Mouse (Mus musculus): ENCODE data around the gene Kif2c.

Kif2c gene

GRCm38 (mm10) chr4:117138295-117139216 is 43.9 kb downstream of the Kif2c start:
- DNase-seq (ENCODE audit: extremely low read depth, low read depth) = no peak

GRCm38 (mm10) chr4:117136034-117136433 is 46.4 kb downstream of the Kif2c start:
- DNase-seq (ENCODE audit: extremely low read depth, low read depth) = no peak

GRCm38 (mm10) chr4:117134601-117134995 is 47.8 kb downstream of the Kif2c start:
- no peak for DNase-seq (ENCODE audit: extremely low read depth, low read depth)

- peak; percentile 88 for DNase-seq (ENCODE audit: extremely low read depth, low read depth)
Observed at GRCm38 (mm10) chr4:117133817-117134600, 48.4 kb downstream of the Kif2c start, which contains the start of gene Plk3. Gene Plk3, minus strand, starts transcription at chr4:117133963.

GRCm38 (mm10) chr4:117133366-117133796 is 49.1 kb downstream of the Kif2c start:
- DNase-seq (ENCODE audit: extremely low read depth, low read depth) = no peak

GRCm38 (mm10) chr4:117132794-117133143 is 49.7 kb downstream of the Kif2c start:
- no peak for DNase-seq (ENCODE audit: extremely low read depth, low read depth)

- DNase-seq (ENCODE audit: extremely low read depth, low read depth) = no peak
Observed at GRCm38 (mm10) chr4:117131890-117132793, 50.3 kb downstream of the Kif2c start.

GRCm38 (mm10) chr4:117131198-117131597 is 51.2 kb downstream of the Kif2c start:
- DNase-seq (ENCODE audit: extremely low read depth, low read depth) = no peak

GRCm38 (mm10) chr4:117130790-117131189 is 51.6 kb downstream of the Kif2c start:
- no peak for DNase-seq (ENCODE audit: extremely low read depth, low read depth)

- no peak for DNase-seq (ENCODE audit: extremely low read depth, low read depth)
Observed at GRCm38 (mm10) chr4:117127991-117128686, 54.3 kb downstream of the Kif2c start.

- no peak for DNase-seq (ENCODE audit: extremely low read depth, low read depth)
Observed at GRCm38 (mm10) chr4:117126675-117127290, 55.7 kb downstream of the Kif2c start, which contains the start of gene Tctex1d4. Gene Tctex1d4, plus strand, starts transcription at chr4:117126794.

- DNase-seq (ENCODE audit: extremely low read depth, low read depth) = peak; percentile 77
Observed at GRCm38 (mm10) chr4:117125910-117126674, 56.3 kb downstream of the Kif2c start.

- DNase-seq (ENCODE audit: extremely low read depth, low read depth) = no peak
Observed at GRCm38 (mm10) chr4:117125348-117125909, 57.0 kb downstream of the Kif2c start, which contains the start of gene Btbd19. Gene Btbd19, minus strand, starts transcription at chr4:117125725.

- DNase-seq (ENCODE audit: extremely low read depth, low read depth) = peak; percentile 98
Observed at GRCm38 (mm10) chr4:117124518-117125347, 57.7 kb downstream of the Kif2c start.

GRCm38 (mm10) chr4:117124218-117124517 is 58.3 kb downstream of the Kif2c start:
- DNase-seq (ENCODE audit: extremely low read depth, low read depth) = no peak

- no peak for DNase-seq (ENCODE audit: extremely low read depth, low read depth)
Observed at GRCm38 (mm10) chr4:117123546-117124217, 58.8 kb downstream of the Kif2c start.

- DNase-seq (ENCODE audit: extremely low read depth, low read depth) = no peak
Observed at GRCm38 (mm10) chr4:117122209-117122608, 60.2 kb downstream of the Kif2c start.

All from MEL-GATA-1-ER (cell line).